Mouse (Mus musculus) right cerebral cortex, postnatal 14 days (tissue): ENCODE measurements at regions not wholly inside any gene's neighbourhood (a gene's known extent, or its start where the extent isn't known, plus 50 kb on each side); places are given as distances from the start of the nearest gene placed in this dataset.

ENCODE experiments used
- DNase-seq: peaks from one replicate; pipeline ENCODE4 v3.0.0; 2022

- no peak for DNase-seq
These were observed 192.6 kb downstream of the Rybp start for GRCm38 (mm10) chr6:100094653-100095217.

- no peak for DNase-seq
These were observed 194.4 kb downstream of the Rybp start for GRCm38 (mm10) chr6:100092870-100093269.

DNA sequence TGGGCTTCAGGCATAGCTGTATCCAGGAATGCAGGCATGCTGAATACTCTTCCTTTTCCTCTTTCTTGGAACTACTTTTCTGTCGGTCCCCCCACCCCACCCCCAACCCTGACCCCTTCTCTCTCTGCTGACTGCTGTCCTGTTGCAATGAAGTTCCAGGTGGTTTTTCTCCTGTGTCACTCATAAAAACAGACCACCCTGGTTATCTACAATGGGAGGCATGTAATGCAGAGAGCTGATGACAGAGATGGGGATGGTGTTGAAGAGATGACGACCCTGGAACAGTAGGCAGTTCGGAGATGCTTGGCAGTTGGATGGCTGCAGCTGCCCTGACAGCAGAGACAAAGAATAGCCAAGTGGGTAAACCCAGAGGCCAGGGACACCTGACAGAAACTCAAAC lies 195.5 kb downstream of the Rybp start:
- no peak for DNase-seq

DNA sequence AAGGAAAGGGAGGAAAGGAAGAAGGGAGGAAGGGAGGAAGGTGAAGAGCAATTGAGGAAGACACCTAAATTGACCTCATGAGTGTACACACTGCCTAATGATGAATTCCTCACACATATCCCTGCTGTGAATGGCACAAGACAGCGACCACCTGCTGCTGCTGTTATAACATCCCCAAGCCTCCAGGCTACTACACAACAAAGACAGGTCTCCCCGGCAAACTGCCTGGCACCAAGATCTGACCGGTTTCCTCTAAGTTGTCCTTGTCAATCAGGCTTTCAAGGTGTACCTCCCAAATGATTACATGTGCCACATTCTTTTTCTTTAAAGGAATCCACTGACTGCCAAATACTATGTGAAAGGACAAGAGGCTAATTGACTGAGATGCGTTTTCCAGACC lies 198.7 kb downstream of the Rybp start:
- DNase-seq: no peak

DNA sequence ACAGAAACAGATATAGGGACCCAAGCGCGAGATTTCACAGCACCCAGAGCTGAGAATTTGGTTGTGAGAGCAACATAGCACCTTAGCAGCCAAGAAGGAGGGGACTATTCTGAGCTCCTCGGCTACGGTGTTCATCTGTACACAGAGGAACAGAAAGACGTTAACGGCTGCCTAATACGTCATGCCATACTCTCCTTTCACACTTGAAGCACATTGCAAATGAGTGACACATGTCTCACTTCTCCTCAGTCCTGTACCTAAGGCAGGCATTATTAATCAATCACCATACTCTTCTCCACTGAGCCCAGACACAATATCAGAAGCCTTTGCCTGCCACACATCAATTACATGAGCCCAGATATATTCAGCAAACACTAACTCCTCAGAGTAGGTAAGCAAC lies 200.5 kb downstream of the Rybp start:
- DNase-seq: no peak

- DNase-seq: no peak
These were observed 201.3 kb downstream of the Rybp start for GRCm38 (mm10) chr6:100085981-100086380.

DNA sequence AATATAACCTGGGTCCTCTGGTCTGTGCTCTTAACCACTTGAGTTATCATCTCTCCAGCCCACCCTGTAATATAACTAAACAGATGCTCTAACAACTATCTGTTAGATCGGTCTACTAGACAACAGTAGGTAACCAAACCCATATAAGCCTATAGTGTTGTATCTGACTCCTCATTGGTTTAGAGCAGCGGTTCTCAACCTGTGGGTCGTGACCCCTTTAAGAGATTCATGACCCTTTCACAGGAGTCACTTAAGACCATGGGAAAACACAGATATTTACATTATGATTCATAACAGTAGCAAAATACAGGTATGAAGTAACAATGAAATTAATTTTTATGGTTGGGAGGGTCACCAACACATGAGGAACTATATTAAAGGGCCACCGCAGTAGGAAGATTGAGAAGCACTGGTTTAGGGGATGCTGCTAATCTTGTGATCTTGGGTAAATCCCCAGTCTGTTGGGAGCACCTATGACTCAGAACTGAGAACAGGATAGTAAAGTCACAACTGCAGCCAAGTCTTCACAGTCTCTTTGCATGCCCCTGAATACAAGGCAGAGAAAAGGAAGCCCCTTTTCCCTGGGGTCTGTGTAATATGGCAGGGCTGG lies 203.3 kb downstream of the Rybp start:
- DNase-seq: no peak

DNA sequence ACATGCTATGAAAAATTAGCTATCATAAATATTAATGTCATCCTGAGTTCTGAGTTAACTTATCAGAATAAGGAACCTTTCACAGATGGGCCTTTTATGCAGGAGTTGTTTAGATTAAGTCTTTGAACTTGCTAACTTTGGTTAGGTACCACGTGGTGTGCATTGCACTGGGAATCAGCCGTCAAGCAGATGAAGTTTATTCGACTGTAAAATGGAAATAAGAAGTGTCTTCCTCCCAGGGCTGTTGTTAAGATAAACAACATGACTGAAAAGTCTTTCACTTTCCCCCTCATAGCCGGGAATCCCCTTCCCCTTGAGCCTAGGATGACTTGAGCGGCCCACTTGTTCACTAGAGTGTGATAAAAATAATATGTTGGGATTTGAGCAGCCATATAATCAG lies 204.2 kb downstream of the Rybp start:
- DNase-seq: no peak

GRCm38 (mm10) chr6:100074672-100075335 lies 212.5 kb downstream of the Rybp start:
- no peak for DNase-seq

GRCm38 (mm10) chr6:100072261-100072968 lies 214.9 kb downstream of the Rybp start:
- DNase-seq: no peak

- DNase-seq: peak; percentile 26
These were observed 218.1 kb downstream of the Rybp start for GRCm38 (mm10) chr6:100069151-100069550.

DNA sequence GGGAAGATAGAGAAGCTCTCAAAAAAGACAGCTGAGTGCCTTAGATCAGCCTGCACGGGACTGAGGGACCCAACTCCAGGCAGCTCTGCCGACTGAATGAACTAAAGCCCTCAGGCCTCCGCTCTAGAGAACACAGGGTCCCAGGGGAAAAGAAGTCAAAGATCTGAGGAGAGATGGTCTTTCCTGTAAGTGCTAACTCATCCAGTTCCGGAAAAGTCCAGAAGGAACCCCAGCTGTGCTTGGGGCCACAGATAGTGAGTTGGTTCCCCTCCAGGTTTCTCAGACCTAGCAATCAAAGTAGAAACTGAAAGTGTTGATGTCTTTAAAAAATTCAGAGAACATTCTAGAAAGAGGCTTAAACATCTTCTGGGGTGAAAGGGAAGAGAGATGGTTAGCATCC lies 220.0 kb downstream of the Rybp start:
- DNase-seq: no peak

- no peak for DNase-seq
These were observed 221.7 kb downstream of the Rybp start for GRCm38 (mm10) chr6:100065586-100065985.

DNA sequence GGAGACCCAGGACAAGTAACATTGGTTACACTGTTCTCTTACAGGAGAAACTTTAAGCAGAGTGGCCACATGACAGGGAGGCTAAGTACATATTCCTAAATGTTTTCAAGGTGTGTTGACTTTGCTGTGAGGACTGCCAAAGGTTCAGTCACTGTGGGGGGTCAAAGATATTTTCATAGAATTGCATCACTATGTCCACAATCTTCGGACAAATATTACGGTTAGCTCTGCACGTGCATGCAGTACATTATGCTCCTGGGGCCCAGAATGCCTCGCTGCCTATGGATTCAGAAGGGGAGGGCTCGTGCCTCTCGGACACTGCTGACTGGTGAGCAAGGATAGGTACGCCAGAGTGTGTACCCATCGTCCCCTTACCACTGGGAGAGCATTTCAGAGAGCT lies 224.3 kb downstream of the Rybp start:
- DNase-seq: no peak

DNA sequence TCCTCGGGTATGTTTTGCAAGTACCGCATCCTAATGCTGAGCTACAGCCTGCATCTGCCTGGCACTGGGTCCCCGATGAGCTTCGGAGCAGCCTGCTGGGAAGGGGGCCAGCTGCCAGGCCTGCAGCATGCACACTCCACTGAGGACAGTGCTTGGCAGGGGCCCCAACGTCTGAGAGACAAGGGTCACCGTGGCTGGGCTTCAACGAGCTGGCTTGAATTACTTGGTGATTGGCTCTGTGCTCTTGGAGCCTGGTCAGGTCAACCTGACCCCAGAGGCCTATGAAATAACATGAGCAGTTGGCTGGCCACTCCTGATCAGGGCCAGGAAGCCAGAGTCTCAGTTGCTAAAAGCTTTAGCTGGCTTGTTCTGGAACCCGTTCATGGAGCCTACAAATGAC lies 227.5 kb downstream of the Rybp start:
- peak; percentile 62 for DNase-seq

DNA sequence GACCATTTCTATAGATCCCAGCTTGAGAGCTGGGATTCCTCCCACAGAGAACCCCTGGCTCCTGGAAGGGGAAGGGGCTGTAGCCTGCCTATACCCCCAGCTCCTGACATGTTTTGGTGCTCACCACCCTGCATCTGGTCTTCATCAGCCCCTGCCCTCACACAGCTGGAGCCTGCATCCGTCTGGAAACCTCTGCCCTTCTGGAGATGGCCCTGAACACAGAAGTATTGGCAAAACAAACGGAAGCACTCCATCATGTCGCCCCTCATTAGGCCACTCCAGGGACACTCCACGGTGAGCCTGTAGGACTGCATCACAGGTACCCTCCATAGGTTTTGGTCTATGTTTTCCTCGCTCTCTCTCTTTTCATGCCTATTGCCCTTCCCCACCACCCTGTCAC lies 231.3 kb downstream of the Rybp start:
- DNase-seq: no peak

DNA sequence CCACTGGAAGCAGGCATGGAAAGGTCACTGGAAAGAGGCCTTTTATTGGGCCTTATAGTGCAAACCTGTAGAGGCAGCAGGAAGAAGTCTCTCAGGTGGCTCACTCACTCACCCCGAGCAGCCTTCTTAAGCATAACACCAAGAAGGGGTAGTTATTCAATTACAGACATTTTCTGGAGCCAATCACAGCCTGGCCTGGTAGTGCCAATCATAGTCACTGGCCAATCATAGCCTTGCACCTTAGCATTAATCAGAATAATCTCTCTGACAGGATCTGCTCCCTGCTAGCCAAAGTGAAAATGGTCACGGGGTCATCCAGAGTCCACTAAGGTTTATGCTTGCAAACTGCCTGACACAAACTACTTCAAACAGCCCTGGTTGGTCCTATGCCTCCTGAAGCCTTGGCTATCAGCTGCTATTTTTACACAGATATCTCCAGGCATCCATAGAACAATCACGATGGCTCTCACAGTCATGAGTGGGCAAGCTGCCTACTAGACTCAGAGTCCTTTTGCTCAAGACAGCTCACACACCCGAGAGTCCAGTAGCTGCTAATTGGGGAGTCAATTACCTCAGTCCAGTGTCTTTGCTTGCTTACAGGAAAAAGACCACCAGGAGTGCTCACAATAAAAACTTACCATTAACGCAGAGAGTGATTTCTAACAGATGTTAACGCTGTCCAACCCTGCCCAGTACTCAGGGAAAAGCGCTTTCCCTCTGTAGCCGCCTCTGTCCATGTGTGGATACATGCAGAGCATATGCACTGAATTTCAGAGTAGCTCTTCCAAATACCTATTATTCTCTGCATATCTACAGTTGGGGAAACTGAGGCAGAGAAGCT lies 234.1 kb downstream of the Rybp start:
- no peak for DNase-seq

- no peak for DNase-seq
These were observed 234.9 kb downstream of the Rybp start for GRCm38 (mm10) chr6:100052406-100052805.

DNA sequence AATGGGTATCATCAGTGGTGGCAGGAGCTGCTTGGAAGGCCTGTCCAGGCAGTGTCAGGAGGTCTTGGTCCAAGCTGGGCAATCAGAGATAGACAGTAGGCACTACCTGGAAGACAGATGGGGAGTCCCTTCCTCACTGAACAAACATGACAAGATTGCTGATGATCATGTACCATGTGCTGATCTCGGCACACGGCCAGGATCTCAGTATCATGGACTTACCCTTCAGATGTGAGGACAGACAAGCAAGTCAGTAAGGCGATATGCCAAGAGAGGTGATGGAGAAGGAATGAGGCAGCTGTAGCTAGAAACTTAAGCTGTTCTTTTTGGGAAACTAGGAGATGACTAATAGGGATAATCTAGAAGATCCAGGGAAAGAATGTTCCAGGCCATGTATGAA lies 238.2 kb downstream of the Rybp start:
- no peak for DNase-seq

GRCm38 (mm10) chr6:100046186-100046990 lies 240.9 kb downstream of the Rybp start:
- no peak for DNase-seq

DNA sequence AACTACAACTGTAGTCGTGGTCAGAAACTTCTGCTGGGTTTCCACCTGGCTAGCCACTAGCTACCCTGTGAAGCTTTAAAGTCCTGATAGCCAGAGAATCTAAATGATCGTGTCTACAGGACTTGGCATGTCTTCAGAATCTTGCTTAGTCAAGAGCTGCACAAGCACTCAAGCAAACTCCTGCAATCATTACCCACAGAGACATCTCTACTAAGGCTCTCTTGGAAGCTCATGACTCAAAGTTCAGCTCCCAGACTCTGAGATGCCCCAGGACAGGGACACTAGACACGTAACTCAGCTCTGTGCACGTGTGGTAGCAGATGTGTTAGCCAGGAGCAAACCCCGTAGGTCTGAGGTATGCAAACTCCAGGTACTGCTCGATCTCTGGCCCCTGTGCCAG lies 242.2 kb downstream of the Rybp start:
- no peak for DNase-seq

- DNase-seq: no peak
These were observed 246.1 kb downstream of the Rybp start for GRCm38 (mm10) chr6:100041161-100041560.
